Mouse (Mus musculus): ENCODE measurements at regions not wholly inside any gene's neighbourhood (a gene's known extent, or its start where the extent isn't known, plus 50 kb on each side); places are given as distances from the start of the nearest gene placed in this dataset.

- TF ChIP-seq CTCF (IDR thresholded peaks at IDR 0.05; ENCODE audit: low read depth, low read length): no peak
- no peak for TF ChIP-seq POLR2A (IDR thresholded peaks at IDR 0.05; ENCODE audit: extremely low read depth, insufficient read depth, low read length)
These were observed 133.4 kb downstream of the Samd5 start for GRCm38 (mm10) chr10:9541579-9541978.
